Mouse (Mus musculus) mouse embryonic stem cell (cell line): ENCODE measurements around the gene Hspa4.
"Not testable (repeated sequence)": the region's sequence is repeated elsewhere in the genome, so short reads cannot be mapped to it uniquely, and the experiment has no call there.

Experiments
- in situ Hi-C, 2 experiments: fragments of 300-500 bp; cut with MboI; formaldehyde crosslinking; loops; 1 replicate in 1 of 2; 3 replicates in 1 of 2; pipeline ENCODE4 v1.14.3; 2019 to 2020; ENCODE audit warnings: low sequenced_read_pairs in 2 of 2, low pct_unique_long_range_greater_than_20kb in 1 of 2, mixed read lengths in 1 of 2; ENCODE audit not compliant: unreplicated experiment in 1 of 2

The Hspa4 gene

DNA sequence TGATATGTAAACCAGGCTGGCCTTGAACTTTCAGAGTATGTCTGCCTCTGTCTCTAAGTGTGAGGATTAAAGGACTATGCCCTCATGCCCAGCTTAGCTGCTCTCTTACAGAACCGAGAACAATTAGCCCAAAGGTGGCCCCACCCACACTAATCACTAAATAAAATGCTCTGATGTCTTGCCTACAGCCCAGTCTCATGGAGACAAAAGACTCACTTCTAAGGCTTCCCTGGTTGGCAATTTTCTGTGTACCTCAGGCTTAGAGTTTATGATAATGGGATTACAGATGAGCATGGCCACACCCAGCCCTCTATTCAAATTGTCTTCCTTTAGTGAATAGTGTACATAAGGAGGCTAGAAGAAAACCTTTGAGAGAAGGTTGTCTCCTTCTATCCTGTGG is 11.1 kb upstream of the Hspa4 start:
- in situ Hi-C loops: no loop called here

DNA sequence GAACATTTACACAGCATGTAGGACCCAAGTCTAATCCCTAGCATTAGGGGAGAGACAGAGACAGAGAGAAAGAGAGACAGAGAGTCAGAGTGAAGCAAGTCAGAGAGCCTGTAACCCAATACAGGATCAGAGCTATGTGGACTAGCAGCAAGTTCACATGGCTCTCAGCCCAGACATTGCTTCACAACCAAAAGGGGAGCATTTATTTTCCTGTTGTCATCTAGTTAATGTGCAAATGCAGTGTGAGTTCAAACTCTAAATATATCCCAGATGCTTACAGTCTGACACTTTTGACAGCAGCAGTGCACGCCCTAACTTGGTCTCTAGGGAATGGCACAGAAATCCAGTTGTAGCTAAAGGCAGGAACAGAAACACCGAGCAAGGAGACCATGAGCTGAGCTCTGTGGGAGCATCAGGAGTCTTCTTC is 8.6 kb upstream of the Hspa4 start:
- in situ Hi-C loops: no loop called here

DNA sequence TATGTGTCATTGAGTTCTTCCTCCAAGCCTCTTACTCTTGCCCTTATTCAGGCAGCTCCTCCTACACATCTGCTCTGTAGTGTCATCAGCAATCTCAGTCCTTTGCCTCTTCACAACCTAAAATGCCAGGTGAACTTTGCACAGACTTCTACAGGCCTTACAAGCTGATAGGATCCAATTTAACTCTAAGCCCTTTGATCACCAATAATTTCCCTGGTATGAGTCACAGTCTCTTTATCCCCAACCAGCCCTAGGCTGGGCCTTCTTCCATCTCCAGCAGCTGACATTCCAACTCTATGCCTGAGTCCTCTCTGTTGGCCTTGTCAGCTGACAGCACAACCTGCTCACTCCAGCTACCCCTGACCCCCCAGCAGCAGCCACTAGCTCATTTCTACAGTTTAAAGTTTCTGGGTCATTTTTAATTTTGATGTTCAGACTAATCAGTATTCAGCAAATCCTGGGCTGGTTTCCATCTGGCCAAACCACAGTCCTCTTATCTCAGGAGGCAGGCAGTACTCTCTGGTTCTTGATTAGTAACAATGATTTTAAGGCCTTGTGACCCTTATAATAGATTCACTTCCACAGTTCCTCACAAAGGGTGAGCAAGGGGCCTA is 8.1 kb upstream of the Hspa4 start:
- in situ Hi-C loops: no loop called here

DNA sequence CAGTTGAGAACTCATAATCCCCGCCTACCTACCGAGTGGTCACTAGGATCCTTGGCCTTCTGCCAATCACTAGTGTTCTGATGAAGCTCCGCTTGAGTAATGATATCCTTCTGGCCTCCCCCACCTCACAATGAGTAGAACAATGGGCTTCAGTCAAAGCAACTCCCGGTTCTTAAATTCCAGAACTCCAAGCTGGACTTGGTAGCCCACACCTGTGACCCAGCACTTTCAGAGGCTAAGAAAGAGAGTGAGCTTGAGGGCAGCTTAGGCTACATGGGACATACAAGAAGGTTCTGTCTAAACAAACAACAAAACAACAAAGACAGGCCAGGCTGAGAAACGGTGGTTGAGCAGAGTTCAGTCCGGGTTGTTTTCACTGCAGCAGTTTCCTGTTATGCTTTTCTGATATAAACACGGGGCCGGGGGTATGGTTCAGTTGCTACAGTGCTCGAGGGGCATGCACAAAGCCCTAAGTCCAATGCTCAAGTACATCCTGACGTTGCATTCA is 7.4 kb upstream of the Hspa4 start:
- in situ Hi-C loops: no loop called here

DNA sequence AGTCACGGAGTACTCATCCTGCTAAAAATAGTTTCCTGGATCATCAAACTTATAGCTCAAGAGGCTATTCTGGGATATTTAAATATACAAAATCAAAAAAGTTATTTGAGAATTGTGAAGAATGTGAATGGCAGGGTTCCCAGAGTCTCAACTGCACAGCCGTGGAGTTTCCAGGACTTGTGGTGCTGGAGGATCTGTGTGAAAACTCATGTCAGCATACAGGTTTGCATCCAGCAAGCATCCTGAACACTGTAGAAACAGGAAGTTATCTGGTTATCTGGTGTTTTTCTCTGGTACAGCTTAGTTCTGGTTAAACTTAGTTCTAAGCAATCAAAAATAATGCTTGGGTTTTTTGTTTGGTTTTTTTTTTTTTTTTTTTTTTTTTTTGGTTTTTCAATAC is 6.7 kb upstream of the Hspa4 start:
- in situ Hi-C loops: no loop called here

DNA sequence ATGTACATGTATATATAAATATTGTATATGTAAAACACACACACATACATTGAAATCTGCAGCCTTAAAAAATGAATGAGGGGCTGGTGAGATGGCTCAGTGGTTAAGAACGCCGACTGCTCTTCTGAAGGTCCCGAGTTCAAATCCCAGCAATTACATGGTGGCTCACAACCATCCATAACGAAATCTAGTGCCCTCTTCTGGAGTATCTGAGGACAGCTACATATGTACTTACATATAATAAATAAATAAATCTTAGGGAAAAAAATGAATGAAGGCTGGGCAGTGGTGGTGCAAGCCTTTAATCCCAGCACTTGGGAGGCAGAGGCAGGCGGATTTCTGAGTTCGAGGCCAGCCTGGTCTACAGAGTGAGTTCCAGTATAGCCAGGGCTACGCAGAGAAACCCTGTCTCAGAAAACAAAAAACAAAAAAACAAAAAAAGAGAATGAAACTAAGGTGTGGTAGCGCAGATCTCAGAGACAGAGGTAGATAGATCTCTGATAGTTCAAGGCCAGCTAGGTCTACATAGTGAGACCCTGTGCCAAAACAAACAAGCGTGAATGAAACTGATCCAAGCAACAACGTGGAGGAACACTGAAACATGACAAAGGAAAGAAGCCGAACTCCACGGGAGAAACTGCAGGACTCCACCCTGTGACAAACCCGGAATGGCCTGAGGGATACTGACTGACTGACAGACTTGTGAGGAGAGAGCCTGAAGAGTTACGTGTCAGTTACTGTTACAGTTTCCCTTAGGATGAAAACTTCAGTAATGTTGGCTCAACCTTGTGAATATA is 4.0 kb upstream of the Hspa4 start:
- in situ Hi-C loops: no loop called here

DNA sequence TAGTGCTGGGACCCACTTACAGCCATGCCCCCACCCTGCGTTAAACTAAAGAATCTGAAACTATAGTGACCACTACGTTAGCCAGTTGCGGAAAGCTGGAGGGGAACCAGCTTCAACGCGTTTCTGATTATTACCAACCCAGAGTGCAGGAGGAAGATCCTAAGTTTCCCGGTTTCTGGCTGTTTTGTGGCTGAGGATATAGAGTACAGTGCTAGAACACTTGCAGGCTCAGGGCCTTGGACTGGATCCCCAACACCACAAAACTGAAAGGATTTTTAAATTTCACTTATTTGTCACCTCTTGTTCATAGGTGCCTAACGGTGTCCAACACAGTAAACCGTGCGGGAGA is 884 bp upstream of the Hspa4 start:
- in situ Hi-C loops: no loop called here

DNA sequence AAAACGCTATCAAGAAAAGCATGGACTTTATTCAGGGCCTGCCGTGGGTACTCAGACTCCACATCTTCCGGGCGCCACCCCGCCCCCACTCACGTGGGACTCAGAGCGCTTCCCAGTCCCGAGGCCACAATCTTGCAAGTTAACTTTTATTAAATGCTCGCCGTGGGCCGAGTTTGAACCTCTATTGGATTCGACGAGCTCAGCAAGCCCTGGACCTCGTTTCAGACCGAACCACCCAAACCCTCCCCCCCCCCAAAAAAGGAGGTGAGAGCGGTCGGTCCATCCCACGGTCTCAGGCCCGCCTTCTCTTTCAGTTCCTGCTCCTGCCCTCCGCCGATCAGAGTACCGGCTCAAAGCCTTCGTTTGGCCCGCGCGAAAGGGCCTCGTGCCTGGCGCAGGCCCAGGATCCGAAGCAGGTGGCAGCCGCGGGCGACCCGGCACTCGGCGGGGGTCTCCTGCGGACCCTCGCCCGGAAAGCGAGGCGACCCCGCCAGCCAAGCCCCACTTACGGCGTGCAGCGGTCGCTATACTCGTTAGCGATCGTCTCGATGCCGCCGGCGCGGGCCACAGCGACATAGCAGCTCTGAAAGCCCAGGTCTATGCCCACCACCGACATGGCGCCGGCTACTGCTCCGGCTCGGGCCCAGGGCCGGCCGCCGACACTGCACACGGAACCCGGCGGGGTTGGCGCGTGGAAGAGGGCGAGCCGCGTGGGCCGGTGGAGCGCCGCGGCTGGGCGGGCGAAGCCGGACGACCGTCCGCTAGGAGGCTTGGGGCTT is 517 bp downstream of the Hspa4 start:
- in situ Hi-C loops: no loop called here

DNA sequence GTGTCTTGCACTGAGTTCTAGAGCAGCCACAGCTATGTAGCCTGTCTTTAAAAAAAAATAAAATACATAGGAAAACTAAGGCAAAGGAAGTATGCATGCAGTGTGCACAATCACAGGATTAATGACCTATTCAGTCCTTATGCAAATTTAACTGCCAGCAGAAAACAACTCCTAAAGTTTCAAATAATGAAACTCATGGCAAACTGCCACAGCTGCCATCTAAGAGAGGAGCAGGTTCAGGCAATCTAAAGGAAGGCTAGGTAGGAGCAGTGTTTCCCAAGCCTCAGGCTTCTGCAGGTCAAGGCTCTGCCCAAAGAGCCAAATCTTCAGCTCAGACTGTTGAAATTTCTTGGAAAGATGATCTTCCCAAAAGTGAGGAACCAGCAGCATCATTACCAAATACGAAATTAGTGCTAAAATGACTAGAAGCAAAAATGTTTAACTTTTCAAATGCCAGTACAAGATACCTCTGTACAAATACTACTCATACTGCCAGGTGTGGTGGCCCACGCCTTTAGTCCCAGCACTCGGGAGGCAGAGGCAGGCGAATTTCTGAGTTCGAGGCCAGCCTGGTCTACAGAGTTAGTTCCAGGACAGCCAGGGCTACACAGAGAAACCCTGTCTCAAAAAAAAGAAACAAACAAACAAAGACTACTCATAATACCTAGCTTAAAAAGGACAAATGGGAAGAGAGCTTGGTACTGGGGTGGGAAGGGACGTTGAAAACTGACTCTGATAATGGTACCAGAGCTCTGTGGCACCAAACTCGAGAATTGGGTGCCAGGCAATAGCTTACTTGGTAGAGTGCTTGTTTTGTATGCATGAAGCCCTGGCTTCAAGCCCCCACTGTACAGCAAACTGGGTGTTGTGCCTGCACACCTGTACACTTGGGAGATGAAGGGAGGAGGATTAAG is 2.1 kb downstream of the Hspa4 start:
- in situ Hi-C loops: no loop called here

DNA sequence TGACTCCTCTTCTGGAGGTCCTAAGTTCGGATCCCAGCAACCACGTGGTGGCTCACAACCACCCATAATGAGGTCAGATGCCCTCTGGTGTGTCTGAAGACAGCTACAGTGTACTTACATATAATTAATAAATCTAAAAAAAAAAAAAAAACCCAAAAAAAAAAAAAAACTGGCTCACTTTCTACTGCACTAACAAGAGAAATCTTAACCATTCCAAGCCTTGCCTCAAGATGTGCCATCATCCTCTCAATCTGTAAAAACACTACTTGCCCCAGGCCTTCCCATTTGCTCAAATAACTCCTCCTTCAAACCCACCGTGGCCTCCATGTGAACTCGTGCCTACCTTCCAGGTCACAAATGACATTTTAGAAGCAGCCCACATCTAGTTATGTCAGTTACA is 3.4 kb downstream of the Hspa4 start:
- in situ Hi-C loops: no loop called here

DNA sequence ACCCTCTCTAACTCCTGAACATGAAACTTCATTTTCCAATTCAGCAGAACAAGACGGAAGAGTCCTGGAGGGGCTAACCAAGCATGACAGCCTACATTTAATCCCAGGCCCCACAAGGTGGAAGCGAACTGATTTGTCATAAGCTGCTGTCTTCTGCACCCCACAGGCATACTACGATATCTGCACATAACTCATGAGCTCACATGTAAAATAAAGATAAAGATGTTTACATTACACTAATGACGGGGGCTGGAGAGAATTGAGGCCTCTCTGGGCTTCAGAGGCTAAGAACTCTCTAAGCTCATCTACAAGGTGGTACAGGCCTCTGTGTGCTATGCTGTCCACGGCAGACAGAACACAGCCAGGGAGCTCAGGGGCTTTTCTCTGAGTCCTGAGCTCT is 5.8 kb downstream of the Hspa4 start:
- in situ Hi-C loops: no loop called here

DNA sequence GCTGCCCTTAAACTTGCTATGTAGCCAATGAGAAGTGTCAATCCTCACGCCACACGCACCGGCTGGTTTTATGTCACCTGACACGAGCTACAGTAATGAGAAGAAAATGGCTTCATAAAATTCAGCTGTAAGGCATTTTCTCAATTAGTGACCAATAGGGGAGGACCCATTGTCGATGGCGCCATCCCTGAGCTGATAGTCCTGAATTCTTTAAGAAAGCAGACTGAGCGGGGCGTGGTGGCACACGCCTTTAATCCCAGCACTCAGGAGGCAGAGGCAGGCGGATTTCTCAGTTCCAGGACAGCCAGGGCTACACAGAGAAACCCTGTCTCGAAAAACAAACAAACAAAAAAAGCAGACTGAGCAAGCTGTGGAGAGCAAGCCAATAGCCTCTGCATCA is 9.4 kb downstream of the Hspa4 start:
- in situ Hi-C loops: no loop called here

DNA sequence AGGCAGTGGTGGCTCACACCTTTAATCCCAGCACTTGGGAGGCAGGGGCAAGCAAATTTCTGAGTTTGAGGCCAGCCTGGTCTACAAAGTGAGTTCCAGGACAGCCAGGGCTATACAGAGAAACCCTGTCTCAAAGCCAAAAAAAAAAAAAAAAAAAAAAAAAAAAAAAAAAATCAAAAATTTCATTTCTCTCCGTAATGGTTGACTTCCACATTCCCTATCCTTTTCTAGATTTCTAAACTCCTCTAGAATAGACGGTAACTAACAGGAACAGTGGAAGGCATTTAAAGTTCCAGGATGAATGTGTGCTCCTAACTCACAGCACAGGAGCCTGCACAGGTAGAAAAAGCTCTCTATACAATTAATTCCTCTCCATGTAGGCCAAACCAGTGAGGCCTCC is 10.1 kb downstream of the Hspa4 start:
- in situ Hi-C loops: not testable (repeated sequence)

DNA sequence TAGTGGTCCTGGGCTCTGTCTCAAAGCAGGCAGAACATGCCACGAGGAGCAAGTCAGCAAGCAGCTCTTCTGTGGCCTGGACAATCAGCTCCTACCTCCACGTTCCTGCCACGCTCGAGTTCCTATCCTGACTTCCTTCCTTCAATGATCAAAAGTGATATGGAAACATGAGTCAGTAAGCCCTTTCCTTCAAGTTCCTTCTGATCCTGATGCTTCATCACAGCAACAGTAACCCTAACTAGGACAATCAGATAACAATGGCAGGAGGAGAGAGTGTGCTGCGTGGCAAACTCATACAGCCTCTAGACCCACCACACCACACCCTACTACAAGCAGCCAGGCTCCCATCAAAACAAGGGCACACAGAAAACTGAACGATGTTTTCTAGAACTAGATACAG is 14.4 kb downstream of the Hspa4 start:
- in situ Hi-C loops: no loop called here

DNA sequence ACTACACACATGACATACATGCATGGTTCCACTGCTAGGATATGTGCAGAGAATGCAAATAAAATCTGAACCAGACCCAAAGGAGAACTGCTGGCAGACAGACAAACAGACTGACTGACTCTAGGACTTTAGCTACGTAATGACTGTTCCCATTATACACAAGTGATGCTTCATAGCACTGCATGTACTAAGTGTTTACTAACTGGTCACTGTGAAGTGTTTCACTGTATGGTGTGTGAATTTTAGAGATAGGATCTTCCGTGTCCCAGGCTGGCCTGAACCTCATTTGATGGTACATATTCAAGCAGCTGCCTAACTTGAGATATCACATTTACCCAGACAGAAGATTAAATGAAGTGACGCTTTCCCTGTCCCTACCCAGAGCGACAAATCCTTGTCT is 21.8 kb downstream of the Hspa4 start:
- in situ Hi-C loops: no loop called here

DNA sequence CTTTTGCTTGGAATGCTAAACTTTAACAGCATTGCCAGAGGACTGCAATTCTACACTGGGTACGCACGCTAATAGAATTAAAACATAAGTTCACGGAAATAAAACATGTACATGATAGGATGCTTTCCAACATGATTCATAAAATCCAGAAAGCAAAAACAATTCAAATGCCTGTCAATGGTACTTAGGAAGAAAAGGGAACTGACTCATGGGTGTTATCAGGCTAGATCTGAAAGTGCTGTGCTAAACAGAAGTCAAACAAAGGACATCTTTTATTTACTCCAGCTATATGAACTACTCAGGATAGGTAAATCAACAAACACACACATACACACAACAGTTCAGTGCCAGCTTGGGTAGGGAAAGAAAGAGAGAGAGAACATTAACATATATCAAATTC is 24.9 kb downstream of the Hspa4 start:
- in situ Hi-C loops: no loop called here

DNA sequence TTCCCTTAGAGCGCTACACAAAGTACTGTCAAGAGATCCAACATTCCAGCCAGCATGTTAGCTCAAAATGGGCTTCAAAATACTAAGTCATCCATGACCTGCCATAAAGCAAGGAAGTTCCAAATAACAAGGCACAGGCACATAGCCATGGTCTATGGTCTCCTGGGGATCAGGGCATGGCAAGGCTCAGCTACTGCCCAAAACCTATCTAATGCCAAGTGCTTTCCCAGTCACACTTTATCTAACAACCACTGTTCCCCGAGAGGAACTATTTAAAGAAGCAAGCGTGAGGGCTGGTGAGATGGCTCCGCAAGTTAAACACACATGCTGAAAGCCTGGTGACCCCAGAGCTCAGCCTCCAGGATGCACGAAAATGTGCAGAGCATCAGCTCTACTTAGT is 26.9 kb downstream of the Hspa4 start:
- in situ Hi-C loops: loop anchor here in 1 of 2 experiments (25.0 kb wide), 1 partner anchor 861 kb away; no protein-coding TSS in a partner anchor

DNA sequence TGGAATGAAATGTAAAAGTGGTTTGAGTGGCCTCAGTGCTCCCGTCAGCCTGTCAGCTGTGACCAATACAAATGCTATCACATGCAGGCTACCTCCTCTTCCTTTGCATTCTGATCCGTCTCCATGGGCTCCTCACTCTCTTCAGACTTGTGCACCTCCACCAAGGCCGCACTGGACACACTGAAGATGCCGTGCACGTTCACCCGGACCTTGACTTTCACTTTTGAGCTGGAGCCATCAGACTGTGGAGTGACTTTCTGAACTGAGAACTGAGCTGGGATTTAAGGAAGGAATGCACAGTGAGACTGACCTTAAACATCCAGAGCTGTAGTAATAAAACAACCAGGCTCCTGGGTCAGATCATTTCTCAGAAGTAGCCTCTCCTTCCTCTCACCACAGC is 30.7 kb downstream of the Hspa4 start:
- in situ Hi-C loops: loop anchor here in 1 of 2 experiments (25.0 kb wide), 1 partner anchor 857 kb away; no protein-coding TSS in a partner anchor
